Mouse (Mus musculus) WW6 (cell line): ENCODE measurements around the gene Saxo1.

ENCODE experiments used
- DNase-seq: peaks from one replicate; pipeline ENCODE4 v3.0.0-alpha.2; 2013; ENCODE audit warnings: low read depth, low spot score

Saxo1 gene

GRCm38 (mm10) chr4:86422586-86422985 lies 135.5 kb downstream of the Saxo1 start:
- DNase-seq = no peak

GRCm38 (mm10) chr4:86416401-86417025 lies 141.6 kb downstream of the Saxo1 start:
- DNase-seq = no peak

- DNase-seq = no peak
Observed at GRCm38 (mm10) chr4:86413388-86413787, 144.7 kb downstream of the Saxo1 start.

GRCm38 (mm10) chr4:86410946-86411345 lies 147.2 kb downstream of the Saxo1 start:
- DNase-seq = no peak

GRCm38 (mm10) chr4:86408421-86408820 lies 149.7 kb downstream of the Saxo1 start:
- no peak for DNase-seq

GRCm38 (mm10) chr4:86407200-86407527 lies 151.0 kb downstream of the Saxo1 start:
- DNase-seq = no peak

- DNase-seq = no peak
Observed at GRCm38 (mm10) chr4:86406501-86407199, 151.5 kb downstream of the Saxo1 start.

GRCm38 (mm10) chr4:86401116-86401515 lies 157.0 kb downstream of the Saxo1 start:
- DNase-seq = no peak

- DNase-seq = no peak
Observed at GRCm38 (mm10) chr4:86397470-86397869, 160.7 kb downstream of the Saxo1 start.

- no peak for DNase-seq
Observed at GRCm38 (mm10) chr4:86396672-86397288, 161.3 kb downstream of the Saxo1 start.

GRCm38 (mm10) chr4:86395636-86396035 lies 162.5 kb downstream of the Saxo1 start:
- DNase-seq = no peak
